Mouse (Mus musculus): ENCODE results near the gene Mpp2. TPM values are rescaled to one million over a fixed set of nuclear protein-coding genes. Genes with fewer than 3 reads are reported as not detected.

The Mpp2 gene
- polyA plus RNA-seq, 1 experiment from 2014 or later = 37.6 TPM

GRCm38 (mm10) chr11:102015472-102015871, 72.8 kb downstream of the Mpp2 start:
- H3K36me3 ChIP-seq (ENCODE audit: control insufficient read depth, insufficient read depth, low read length) = peaks cover 13% of the 10 kb centered on the region
- no peak overlapping the region for H3K27ac ChIP-seq (ENCODE audit: low read depth, low read length)
- no peak for ATAC-seq
- H3K9me3 ChIP-seq (ENCODE audit: control insufficient read depth, low read length) = no peaks in the 10 kb centered on the region
- H3K4me1 ChIP-seq (ENCODE audit: control insufficient read depth, insufficient read depth, low read depth, low read length) = peaks cover 3% of the 10 kb centered on the region
- no peaks in the 10 kb centered on the region for H3K27me3 ChIP-seq (replicated peaks; ENCODE audit: control insufficient read depth, insufficient read depth, low read length)
- H3K9ac ChIP-seq (ENCODE audit: low read depth, low read length) = no peak overlapping the region
- no peak overlapping the region for H3K4me3 ChIP-seq (ENCODE audit: low read length)
- WGBS = 64% methylated on average over 6 of the region's 6 CpGs
- no peak overlapping the region for H3K4me2 ChIP-seq (ENCODE audit: low read length)

- Histone ChIP-seq H3K4me2 (ENCODE audit: low read length) (no peak overlapping the region), H3K36me3 (ENCODE audit: control insufficient read depth, insufficient read depth, low read length) (peaks cover 16% of the 10 kb centered on the region)
Measured at GRCm38 (mm10) chr11:102013201-102013600, 75.1 kb downstream of the Mpp2 start.

GRCm38 (mm10) chr11:102011510-102011909, 76.8 kb downstream of the Mpp2 start:
- H3K27me3 ChIP-seq (replicated peaks; ENCODE audit: control insufficient read depth, insufficient read depth, low read length) = no peaks in the 10 kb centered on the region
- H3K4me1 ChIP-seq (ENCODE audit: control insufficient read depth, insufficient read depth, low read depth, low read length) = peaks cover 9% of the 10 kb centered on the region
- peaks cover 19% of the 10 kb centered on the region for H3K36me3 ChIP-seq (ENCODE audit: control insufficient read depth, insufficient read depth, low read length)
- H3K4me3 ChIP-seq (ENCODE audit: low read length) = no peak overlapping the region
- H3K4me2 ChIP-seq (ENCODE audit: low read length) = no peak overlapping the region
- H3K9me3 ChIP-seq (ENCODE audit: control insufficient read depth, low read length) = no peaks in the 10 kb centered on the region
- no peak overlapping the region for H3K9ac ChIP-seq (ENCODE audit: low read depth, low read length)
- no peak for ATAC-seq
- WGBS = 71% methylated on average over 8 of the region's 8 CpGs
- H3K27ac ChIP-seq (ENCODE audit: low read depth, low read length) = no peak overlapping the region

More at GRCm38 (mm10) chr11:102013201-102013600, 75.1 kb downstream of the Mpp2 start:
- ATAC-seq = no peak
- H3K27ac ChIP-seq (ENCODE audit: low read depth, low read length) = no peak overlapping the region
- H3K27me3 ChIP-seq (replicated peaks; ENCODE audit: control insufficient read depth, insufficient read depth, low read length) = no peaks in the 10 kb centered on the region
- H3K9ac ChIP-seq (ENCODE audit: low read depth, low read length) = no peak overlapping the region
- 87% methylated on average over 8 of the region's 8 CpGs for WGBS
- peaks cover 9% of the 10 kb centered on the region for H3K4me1 ChIP-seq (ENCODE audit: control insufficient read depth, insufficient read depth, low read depth, low read length)
- no peak overlapping the region for H3K4me3 ChIP-seq (ENCODE audit: low read length)
- H3K9me3 ChIP-seq (ENCODE audit: control insufficient read depth, low read length) = no peaks in the 10 kb centered on the region

GRCm38 (mm10) chr11:102010140-102010539, 78.2 kb downstream of the Mpp2 start:
- Histone ChIP-seq H3K36me3 (ENCODE audit: control insufficient read depth, insufficient read depth, low read length) (peaks cover 19% of the 10 kb centered on the region), H3K4me1 (ENCODE audit: control insufficient read depth, insufficient read depth, low read depth, low read length) (peaks cover 9% of the 10 kb centered on the region), H3K9me3 (ENCODE audit: control insufficient read depth, low read length) (no peaks in the 10 kb centered on the region), H3K4me3 (ENCODE audit: low read length) (no peak overlapping the region), H3K4me2 (ENCODE audit: low read length) (no peak overlapping the region), H3K27me3 (replicated peaks; ENCODE audit: control insufficient read depth, insufficient read depth, low read length) (no peaks in the 10 kb centered on the region), H3K9ac (ENCODE audit: low read depth, low read length) (no peak overlapping the region), H3K27ac (ENCODE audit: low read depth, low read length) (peak overlapping the region; percentile 83)
- WGBS = 32% methylated on average over 13 of the region's 13 CpGs
- ATAC-seq = peak; percentile 88

- Histone ChIP-seq H3K9ac (ENCODE audit: low read depth, low read length) (no peak overlapping the region), H3K36me3 (ENCODE audit: control insufficient read depth, insufficient read depth, low read length) (peaks cover 22% of the 10 kb centered on the region), H3K4me3 (ENCODE audit: low read length) (no peak overlapping the region), H3K27me3 (replicated peaks; ENCODE audit: control insufficient read depth, insufficient read depth, low read length) (no peaks in the 10 kb centered on the region), H3K4me2 (ENCODE audit: low read length) (no peak overlapping the region), H3K27ac (ENCODE audit: low read depth, low read length) (peak overlapping the region; percentile 83), H3K4me1 (ENCODE audit: control insufficient read depth, insufficient read depth, low read depth, low read length) (peaks cover 9% of the 10 kb centered on the region), H3K9me3 (ENCODE audit: control insufficient read depth, low read length) (no peaks in the 10 kb centered on the region)
- ATAC-seq = no peak
- WGBS = 76% methylated on average over 15 of the region's 15 CpGs
Measured at GRCm38 (mm10) chr11:102008954-102009637, 79.2 kb downstream of the Mpp2 start.

GRCm38 (mm10) chr11:102008372-102008771, 79.9 kb downstream of the Mpp2 start:
- no peak overlapping the region for H3K4me2 ChIP-seq (ENCODE audit: low read length)
- H3K9ac ChIP-seq (ENCODE audit: low read depth, low read length) = no peak overlapping the region
- no peaks in the 10 kb centered on the region for H3K27me3 ChIP-seq (replicated peaks; ENCODE audit: control insufficient read depth, insufficient read depth, low read length)
- no peak for ATAC-seq
- H3K27ac ChIP-seq (ENCODE audit: low read depth, low read length) = no peak overlapping the region
- H3K4me3 ChIP-seq (ENCODE audit: low read length) = no peak overlapping the region
- H3K4me1 ChIP-seq (ENCODE audit: control insufficient read depth, insufficient read depth, low read depth, low read length) = peaks cover 9% of the 10 kb centered on the region
- 92% methylated on average over 8 of the region's 8 CpGs for WGBS
- no peaks in the 10 kb centered on the region for H3K9me3 ChIP-seq (ENCODE audit: control insufficient read depth, low read length)
- H3K36me3 ChIP-seq (ENCODE audit: control insufficient read depth, insufficient read depth, low read length) = peaks cover 22% of the 10 kb centered on the region

Other genes starting within 250 kb of the Mpp2 start
- 0.96 and 0.99 TPM in 2 replicates for gene Meox1, start 194.1 kb downstream of the Mpp2 start, polyA plus RNA-seq (2015; fragmentation: Nextera tagmentation; extraction: Ambion mirVana)
- gene Sost, start 121.5 kb downstream of the Mpp2 start, polyA plus RNA-seq (2015; fragmentation: Nextera tagmentation; extraction: Ambion mirVana) = 0.10 and 0.12 TPM in 2 replicates
- not detected in 2 replicates for gene Cfap97d1, start 104.2 kb downstream of the Mpp2 start, polyA plus RNA-seq (2015; fragmentation: Nextera tagmentation; extraction: Ambion mirVana)
- gene Dusp3, start 101.5 kb downstream of the Mpp2 start, polyA plus RNA-seq (2015; fragmentation: Nextera tagmentation; extraction: Ambion mirVana) = 32.1 and 33.4 TPM in 2 replicates
- gene Mpp3, start 60.1 kb downstream of the Mpp2 start, polyA plus RNA-seq (2015; fragmentation: Nextera tagmentation; extraction: Ambion mirVana) = 59.3 and 62.7 TPM in 2 replicates
- 0.40 and 0.54 TPM in 2 replicates for gene Cd300lg, start 47.0 kb downstream of the Mpp2 start, polyA plus RNA-seq (2015; fragmentation: Nextera tagmentation; extraction: Ambion mirVana)
- gene Ppy, start 12.8 kb upstream of the Mpp2 start, polyA plus RNA-seq (2015; fragmentation: Nextera tagmentation; extraction: Ambion mirVana) = not detected in 2 replicates
- gene Pyy, start 19.3 kb upstream of the Mpp2 start, polyA plus RNA-seq (2015; fragmentation: Nextera tagmentation; extraction: Ambion mirVana) = 3.4 and 3.7 TPM in 2 replicates
- 0.09 TPM in 1 of 2 replicates, not detected in the other for gene Nags, start 57.0 kb upstream of the Mpp2 start, polyA plus RNA-seq (2015; fragmentation: Nextera tagmentation; extraction: Ambion mirVana)
- 42.2 and 47.7 TPM in 2 replicates for gene Tmem101, start 67.9 kb upstream of the Mpp2 start, polyA plus RNA-seq (2015; fragmentation: Nextera tagmentation; extraction: Ambion mirVana)
- 99.0 and 116 TPM in 2 replicates for gene Lsm12, start 96.8 kb upstream of the Mpp2 start, polyA plus RNA-seq (2015; fragmentation: Nextera tagmentation; extraction: Ambion mirVana)
- gene G6pc3, start 101.1 kb upstream of the Mpp2 start, polyA plus RNA-seq (2015; fragmentation: Nextera tagmentation; extraction: Ambion mirVana) = 44.3 and 45.9 TPM in 2 replicates
- gene Hdac5, start 141.7 kb upstream of the Mpp2 start, polyA plus RNA-seq (2015; fragmentation: Nextera tagmentation; extraction: Ambion mirVana) = 75.8 and 83.0 TPM in 2 replicates
- 2.9 and 3.6 TPM in 2 replicates for gene BC030867, start 160.4 kb upstream of the Mpp2 start, polyA plus RNA-seq (2015; fragmentation: Nextera tagmentation; extraction: Ambion mirVana)
- 0.09 and 0.11 TPM in 2 replicates for gene Asb16, start 180.2 kb upstream of the Mpp2 start, polyA plus RNA-seq (2015; fragmentation: Nextera tagmentation; extraction: Ambion mirVana)
- gene Tmub2, start 196.4 kb upstream of the Mpp2 start, polyA plus RNA-seq (2015; fragmentation: Nextera tagmentation; extraction: Ambion mirVana) = 81.6 and 85.0 TPM in 2 replicates
- gene Atxn7l3, start 208.1 kb upstream of the Mpp2 start, polyA plus RNA-seq (2015; fragmentation: Nextera tagmentation; extraction: Ambion mirVana) = 26.6 and 29.2 TPM in 2 replicates
- gene Ubtf, start 231.2 kb upstream of the Mpp2 start, polyA plus RNA-seq (2015; fragmentation: Nextera tagmentation; extraction: Ambion mirVana) = 70.4 and 76.8 TPM in 2 replicates

Measured in hindbrain, embryonic 16.5 days (tissue).